Mouse (Mus musculus): ENCODE results near the gene Olfr102. TPM values are rescaled to one million over a fixed set of nuclear protein-coding genes. Genes with fewer than 3 reads are reported as not detected.

Gene Olfr102
- polyA plus RNA-seq, 1 experiment from 2014 or later: not detected

- Histone ChIP-seq H3K4me1 (replicated peaks; ENCODE audit: control insufficient read depth, insufficient read depth, low read length) (no peaks in the 10 kb centered on the region), H3K36me3 (ENCODE audit: control insufficient read depth, insufficient read depth, low read length) (no peaks in the 10 kb centered on the region), H3K4me3 (ENCODE audit: low read depth, low read length) (no peak overlapping the region), H3K27me3 (replicated peaks; ENCODE audit: control insufficient read depth, insufficient read depth, low read length) (no peaks in the 10 kb centered on the region; the same call in 1 of the 2 replicates), H3K9ac (ENCODE audit: low read depth, low read length) (no peak overlapping the region), H3K4me2 (no peak overlapping the region), H3K27ac (ENCODE audit: low read depth, low read length) (no peak overlapping the region), H3K9me3 (ENCODE audit: control insufficient read depth, low read length) (no peaks in the 10 kb centered on the region)
- WGBS: 51% methylated on average over 2 of the region's 2 CpGs
- DNase-seq (ENCODE audit: low spot score) (no peak), ATAC-seq (replicated peaks; ENCODE audit: low FRiP score) (no peak)
Measured at GRCm38 (mm10) chr17:37275626-37276248, 41.1 kb downstream of the Olfr102 start.

- H3K4me2 ChIP-seq: peak overlapping the region; percentile 77
- no peaks in the 10 kb centered on the region; the same call in 1 of the 2 replicates for H3K27me3 ChIP-seq (replicated peaks; ENCODE audit: control insufficient read depth, insufficient read depth, low read length)
- 36% methylated on average over 8 of the region's 8 CpGs for WGBS
- H3K4me1 ChIP-seq (replicated peaks; ENCODE audit: control insufficient read depth, insufficient read depth, low read length): no peaks in the 10 kb centered on the region
- no peaks in the 10 kb centered on the region for H3K36me3 ChIP-seq (ENCODE audit: control insufficient read depth, insufficient read depth, low read length)
- peak overlapping the region; percentile 7; the same call in 1 of the 2 replicates for H3K9ac ChIP-seq (ENCODE audit: low read depth, low read length)
- no peaks in the 10 kb centered on the region for H3K9me3 ChIP-seq (ENCODE audit: control insufficient read depth, low read length)
- no peak overlapping the region for H3K27ac ChIP-seq (ENCODE audit: low read depth, low read length)
- H3K4me3 ChIP-seq (ENCODE audit: low read depth, low read length): peak overlapping the region; percentile 49
- ATAC-seq (replicated peaks; ENCODE audit: low FRiP score): peak; percentile 63
- no peak for DNase-seq (ENCODE audit: low spot score)
Measured at GRCm38 (mm10) chr17:37270702-37271092, 46.2 kb downstream of the Olfr102 start.

DNA sequence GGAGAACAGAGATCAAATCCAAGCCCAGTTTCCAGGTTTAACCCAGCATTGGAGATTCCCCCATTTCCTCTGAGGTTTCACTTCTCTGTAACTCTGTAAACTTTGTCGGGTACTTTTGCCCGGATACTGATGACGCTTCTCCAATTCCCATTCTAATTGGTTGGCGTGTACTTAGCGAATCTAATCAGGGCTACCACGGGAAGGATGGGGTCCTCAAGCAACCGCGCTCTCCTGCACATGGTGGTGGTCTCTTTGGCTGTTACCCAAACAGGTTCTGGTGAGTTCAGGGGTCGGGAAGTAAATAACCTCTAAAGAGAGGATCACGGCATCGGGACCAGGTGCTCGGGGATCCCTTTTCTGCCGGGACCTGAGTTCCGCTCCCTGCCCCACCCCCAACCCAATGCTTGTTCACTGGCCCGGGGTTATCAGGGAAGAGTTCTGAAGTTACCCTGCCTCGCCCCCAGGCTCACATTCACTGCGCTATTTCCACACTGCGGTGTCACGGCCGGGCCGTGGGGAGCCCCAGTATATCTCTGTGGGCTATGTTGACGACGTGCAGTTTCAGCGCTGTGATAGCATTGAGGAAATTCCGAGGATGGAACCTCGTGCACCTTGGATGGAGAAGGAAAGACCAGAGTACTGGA is 46.7 kb downstream of the Olfr102 start, which contains the start of gene H2-M3:
TSS of gene H2-M3 (plus strand) at position 163 of the 644 bp plus-strand sequence.
- WGBS: 3% methylated on average over 26 of the region's 26 CpGs
- Histone ChIP-seq H3K36me3 (ENCODE audit: control insufficient read depth, insufficient read depth, low read length) (no peaks in the 10 kb centered on the region), H3K27me3 (replicated peaks; ENCODE audit: control insufficient read depth, insufficient read depth, low read length) (no peaks in the 10 kb centered on the region; the same call in 1 of the 2 replicates), H3K27ac (ENCODE audit: low read depth, low read length) (no peak within 1 kb of the TSS), H3K4me3 (ENCODE audit: low read depth, low read length) (peak within 1 kb of the TSS; percentile 49), H3K9ac (ENCODE audit: low read depth, low read length) (peak within 1 kb of the TSS; percentile 7; the same call in 1 of the 2 replicates), H3K9me3 (ENCODE audit: control insufficient read depth, low read length) (no peaks in the 10 kb centered on the region), H3K4me2 (peak within 1 kb of the TSS; percentile 77), H3K4me1 (replicated peaks; ENCODE audit: control insufficient read depth, insufficient read depth, low read length) (no peaks in the 10 kb centered on the region)
- ATAC-seq (replicated peaks; ENCODE audit: low FRiP score): peak; percentile 90
- peak; percentile 66 for DNase-seq (ENCODE audit: low spot score)

DNA sequence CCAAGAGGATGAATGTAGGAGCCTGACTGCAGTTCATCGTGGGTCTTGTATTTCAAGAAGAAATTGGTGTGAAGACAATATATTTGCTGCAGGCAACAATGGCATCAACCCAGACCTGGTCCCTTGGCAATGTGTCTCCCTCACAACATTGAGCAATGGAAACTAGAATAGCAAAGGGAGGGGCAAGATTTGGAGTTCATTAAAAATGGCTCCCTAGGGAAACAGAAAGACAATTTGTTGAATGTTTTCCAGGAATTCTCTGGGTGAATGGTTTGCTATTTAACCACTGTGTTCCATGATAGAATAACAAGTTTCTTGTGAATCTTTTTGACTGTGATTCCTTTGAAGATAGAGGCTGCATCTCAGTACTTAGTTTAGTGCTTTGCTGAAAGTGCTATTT is 53.2 kb downstream of the Olfr102 start, which contains the start of gene Olfr98:
TSS of gene Olfr98 (minus strand) at position 124 of the 400 bp plus-strand sequence.
- ATAC-seq (replicated peaks; ENCODE audit: low FRiP score) (no peak), DNase-seq (ENCODE audit: low spot score) (no peak)
- no peak within 1 kb of the TSS for H3K27ac ChIP-seq (ENCODE audit: low read depth, low read length)
- H3K4me2 ChIP-seq: no peak within 1 kb of the TSS
- no peaks in the 10 kb centered on the region for H3K4me1 ChIP-seq (replicated peaks; ENCODE audit: control insufficient read depth, insufficient read depth, low read length)
- no peak within 1 kb of the TSS for H3K4me3 ChIP-seq (ENCODE audit: low read depth, low read length)
- no peak within 1 kb of the TSS for H3K9ac ChIP-seq (ENCODE audit: low read depth, low read length)
- H3K36me3 ChIP-seq (ENCODE audit: control insufficient read depth, insufficient read depth, low read length): no peaks in the 10 kb centered on the region
- H3K9me3 ChIP-seq (ENCODE audit: control insufficient read depth, low read length): no peaks in the 10 kb centered on the region
- 84% methylated on average over 1 of the region's 1 CpGs for WGBS
- no peaks in the 10 kb centered on the region for H3K27me3 ChIP-seq (replicated peaks; ENCODE audit: control insufficient read depth, insufficient read depth, low read length)

Other genes with a start within 250 kb of the Olfr102 start
- gene Olfr90, start 228.6 kb downstream of the Olfr102 start, polyA plus RNA-seq (2014; fragmentation: Nextera tagmentation; extraction: Ambion mirVana): not detected in 2 replicates
- gene Olfr91, start 218.8 kb downstream of the Olfr102 start, polyA plus RNA-seq (2014; fragmentation: Nextera tagmentation; extraction: Ambion mirVana): 0.06 TPM in 1 of 2 replicates, not detected in the other
- not detected in 2 replicates for gene Olfr92, start 197.0 kb downstream of the Olfr102 start, polyA plus RNA-seq (2014; fragmentation: Nextera tagmentation; extraction: Ambion mirVana)
- not detected in 2 replicates for gene Olfr93, start 155.6 kb downstream of the Olfr102 start, polyA plus RNA-seq (2014; fragmentation: Nextera tagmentation; extraction: Ambion mirVana)
- not detected in 2 replicates for gene Ubd, start 123.2 kb downstream of the Olfr102 start, polyA plus RNA-seq (2014; fragmentation: Nextera tagmentation; extraction: Ambion mirVana)
- gene Olfr94, start 116.1 kb downstream of the Olfr102 start, polyA plus RNA-seq (2014; fragmentation: Nextera tagmentation; extraction: Ambion mirVana): not detected in 2 replicates
- gene Olfr95, start 103.9 kb downstream of the Olfr102 start, polyA plus RNA-seq (2014; fragmentation: Nextera tagmentation; extraction: Ambion mirVana): not detected in 2 replicates
- not detected in 2 replicates for gene Olfr96, start 96.9 kb downstream of the Olfr102 start, polyA plus RNA-seq (2014; fragmentation: Nextera tagmentation; extraction: Ambion mirVana)
- not detected in 2 replicates for gene Olfr97, start 79.7 kb downstream of the Olfr102 start, polyA plus RNA-seq (2014; fragmentation: Nextera tagmentation; extraction: Ambion mirVana)
- gene Olfr98, start 53.3 kb downstream of the Olfr102 start, polyA plus RNA-seq (2014; fragmentation: Nextera tagmentation; extraction: Ambion mirVana): not detected in 2 replicates
- gene H2-M3, start 46.8 kb downstream of the Olfr102 start, polyA plus RNA-seq (2014; fragmentation: Nextera tagmentation; extraction: Ambion mirVana): 1.4 and 1.9 TPM in 2 replicates
- not detected in 2 replicates for gene Olfr99, start 33.6 kb downstream of the Olfr102 start, polyA plus RNA-seq (2014; fragmentation: Nextera tagmentation; extraction: Ambion mirVana)
- not detected in 2 replicates for gene Olfr101, start 12.7 kb downstream of the Olfr102 start, polyA plus RNA-seq (2014; fragmentation: Nextera tagmentation; extraction: Ambion mirVana)
- not detected in 2 replicates for gene Olfr103, start 22.6 kb upstream of the Olfr102 start, polyA plus RNA-seq (2014; fragmentation: Nextera tagmentation; extraction: Ambion mirVana)
- not detected in 2 replicates for gene Olfr104-ps, start 42.5 kb upstream of the Olfr102 start, polyA plus RNA-seq (2014; fragmentation: Nextera tagmentation; extraction: Ambion mirVana)
- gene Olfr105-ps, start 62.0 kb upstream of the Olfr102 start, polyA plus RNA-seq (2014; fragmentation: Nextera tagmentation; extraction: Ambion mirVana): not detected in 2 replicates
- gene Olfr106-ps, start 73.3 kb upstream of the Olfr102 start, polyA plus RNA-seq (2014; fragmentation: Nextera tagmentation; extraction: Ambion mirVana): not detected in 2 replicates
- not detected in 2 replicates for gene Olfr107, start 82.2 kb upstream of the Olfr102 start, polyA plus RNA-seq (2014; fragmentation: Nextera tagmentation; extraction: Ambion mirVana)
- gene Olfr108, start 128.4 kb upstream of the Olfr102 start, polyA plus RNA-seq (2014; fragmentation: Nextera tagmentation; extraction: Ambion mirVana): not detected in 2 replicates
- gene Olfr109, start 141.9 kb upstream of the Olfr102 start, polyA plus RNA-seq (2014; fragmentation: Nextera tagmentation; extraction: Ambion mirVana): not detected in 2 replicates
- gene H2-M2, start 166.5 kb upstream of the Olfr102 start, polyA plus RNA-seq (2014; fragmentation: Nextera tagmentation; extraction: Ambion mirVana): not detected in 2 replicates
- not detected in 2 replicates for gene Olfr110, start 175.4 kb upstream of the Olfr102 start, polyA plus RNA-seq (2014; fragmentation: Nextera tagmentation; extraction: Ambion mirVana)
- gene Olfr111, start 191.0 kb upstream of the Olfr102 start, polyA plus RNA-seq (2014; fragmentation: Nextera tagmentation; extraction: Ambion mirVana): not detected in 2 replicates